Mouse (Mus musculus) kidney, embryonic 15.5 days (tissue): ENCODE results near the gene Leng8. TPM values are rescaled to one million over a fixed set of nuclear protein-coding genes. Genes with fewer than 3 reads are reported as not detected.
"Not testable (repeated sequence)": the region's sequence is repeated elsewhere in the genome, so short reads cannot be mapped to it uniquely, and the experiment has no call there.

Source experiments
- ATAC-seq: fragments of 200-750 bp; cut with Nextera tagmentation; replicated peaks from 2 replicates; pipeline ENCODE4 v1.8.0; 2017; ENCODE audit warnings: moderate TSS enrichment; ENCODE audit not compliant: low FRiP score
- H3K27ac ChIP-seq: fragments of 300-500 bp; sonication (generic); 2 replicates; pipeline ENCODE4 v1.5.1; 2015; ENCODE audit warnings: mild to moderate bottlenecking, inconsistent platforms
- H3K27me3 ChIP-seq: fragments of 300-500 bp; sonication (generic); 2 replicates; pipeline ENCODE4 v1.6.1; 2015; ENCODE audit warnings: inconsistent platforms
- H3K36me3 ChIP-seq: fragments of 300-500 bp; sonication (generic); 2 replicates; pipeline ENCODE4 v1.6.1; 2015; ENCODE audit warnings: inconsistent platforms
- H3K4me1 ChIP-seq: fragments of 300-500 bp; sonication (generic); 2 replicates; pipeline ENCODE4 v1.6.1; 2015; ENCODE audit warnings: inconsistent platforms
- H3K4me2 ChIP-seq: fragments of 300-500 bp; sonication (generic); 2 replicates; pipeline ENCODE4 v1.6.1; 2015; ENCODE audit warnings: moderate library complexity, mild to moderate bottlenecking, inconsistent platforms
- H3K4me3 ChIP-seq: fragments of 300-500 bp; sonication (generic); replicated peaks from 2 replicates; pipeline ENCODE4 v1.5.1; 2015; ENCODE audit warnings: mild to moderate bottlenecking, inconsistent platforms
- H3K9ac ChIP-seq: fragments of 300-500 bp; sonication (generic); 2 replicates; pipeline ENCODE4 v1.6.1; 2015; ENCODE audit warnings: mild to moderate bottlenecking, inconsistent platforms
- H3K9me3 ChIP-seq: fragments of 300-500 bp; sonication (generic); replicated peaks from 2 replicates; pipeline ENCODE4 v1.6.1; 2016; ENCODE audit warnings: inconsistent platforms
- WGBS: fragments of 180-500 bp; shearing (Covaris S2); methylation state at CpG from one replicate; pipeline ENCODE4 v1.1.7; 2015; ENCODE audit warnings: mixed read lengths; 5-methylcytosine and 5-hydroxymethylcytosine counted together
- polyA plus RNA-seq: library from polyadenylated mRNA; unstranded; fragments of >200 nt; fragmentation: Nextera tagmentation; extraction: Ambion mirVana; gene quantifications from 2 replicates; pipeline ENCODE4 v1.2.1, GENCODE M21; 2015

Leng8 gene
- polyA plus RNA-seq, 1 experiment from 2014 or later = 69.3 TPM

- H3K36me3 ChIP-seq = peaks cover 24% of the 10 kb centered on the region
- H3K9me3 ChIP-seq = no peaks in the 10 kb centered on the region
- no peak overlapping the region for H3K27ac ChIP-seq
- 0 out of 2 replicates have a peak, but pooled peaks have one; percentile 6 for ATAC-seq
- peaks cover 43% of the 10 kb centered on the region for H3K4me1 ChIP-seq
- peak overlapping the region; percentile 62 for H3K4me3 ChIP-seq
- H3K9ac ChIP-seq = no peak overlapping the region
- H3K27me3 ChIP-seq = peaks cover 20% of the 10 kb centered on the region
- peak overlapping the region; percentile 90 for H3K4me2 ChIP-seq
- 8% methylated on average over 14 of the region's 14 CpGs for WGBS
These were observed 14.0 kb downstream of the Leng8 start for GRCm38 (mm10) chr7:4150811-4151221.

- Histone ChIP-seq H3K27me3 (peaks cover 20% of the 10 kb centered on the region), H3K4me1 (peaks cover 43% of the 10 kb centered on the region), H3K9me3 (no peaks in the 10 kb centered on the region), H3K4me3 (peak overlapping the region; percentile 62), H3K4me2 (peak overlapping the region; percentile 90), H3K9ac (no peak overlapping the region), H3K27ac (no peak overlapping the region), H3K36me3 (peaks cover 20% of the 10 kb centered on the region)
- WGBS = 23% methylated on average over 22 of the region's 22 CpGs
- no peak for ATAC-seq
These were observed 14.4 kb downstream of the Leng8 start for GRCm38 (mm10) chr7:4151241-4151640.

- no peak for ATAC-seq
- Histone ChIP-seq H3K27ac (no peak overlapping the region), H3K9ac (no peak overlapping the region), H3K4me2 (no peak overlapping the region), H3K9me3 (no peaks in the 10 kb centered on the region), H3K27me3 (peaks cover 20% of the 10 kb centered on the region), H3K36me3 (no peaks in the 10 kb centered on the region), H3K4me3 (no peak overlapping the region), H3K4me1 (peaks cover 21% of the 10 kb centered on the region)
- 85% methylated on average over 5 of the region's 5 CpGs for WGBS
These were observed 17.5 kb downstream of the Leng8 start for GRCm38 (mm10) chr7:4154356-4154755.

- H3K27ac ChIP-seq = no peak overlapping the region
- no peak overlapping the region for H3K9ac ChIP-seq
- no peaks in the 10 kb centered on the region for H3K36me3 ChIP-seq
- H3K4me1 ChIP-seq = peaks cover 18% of the 10 kb centered on the region
- no peak for ATAC-seq
- H3K27me3 ChIP-seq = peaks cover 20% of the 10 kb centered on the region
- H3K4me2 ChIP-seq = no peak overlapping the region
- no peak overlapping the region for H3K4me3 ChIP-seq
- 57% methylated on average over 4 of the region's 4 CpGs for WGBS
- H3K9me3 ChIP-seq = no peaks in the 10 kb centered on the region
These were observed 18.1 kb downstream of the Leng8 start for GRCm38 (mm10) chr7:4154976-4155375.

GRCm38 (mm10) chr7:4161596-4161995 lies 24.8 kb downstream of the Leng8 start:
- WGBS = 96% methylated on average over 4 of the region's 4 CpGs

GRCm38 (mm10) chr7:4163571-4164072 lies 26.8 kb downstream of the Leng8 start:
- Histone ChIP-seq H3K4me3 (peak overlapping the region; percentile 59), H3K4me1 (peaks cover 27% of the 10 kb centered on the region), H3K9me3 (no peaks in the 10 kb centered on the region), H3K9ac (peak overlapping the region; percentile 54), H3K27me3 (no peaks in the 10 kb centered on the region), H3K36me3 (no peaks in the 10 kb centered on the region), H3K4me2 (peak overlapping the region; percentile 80), H3K27ac (peak overlapping the region; percentile 92)
- WGBS = 0% methylated on average over 11 of the region's 11 CpGs
- ATAC-seq = peak; percentile 60

More at GRCm38 (mm10) chr7:4161596-4161995, 24.8 kb downstream of the Leng8 start:
- not testable (repeated sequence) for H3K36me3 ChIP-seq, H3K4me2 ChIP-seq, H3K9ac ChIP-seq, H3K27ac ChIP-seq, H3K27me3 ChIP-seq, H3K4me3 ChIP-seq, H3K9me3 ChIP-seq, ATAC-seq
- peaks cover 22% of the 10 kb centered on the region for H3K4me1 ChIP-seq

- H3K4me3 ChIP-seq = peak within 1 kb of the TSS; percentile 59
- peak; percentile 94 for ATAC-seq
- H3K36me3 ChIP-seq = no peaks in the 10 kb centered on the region
- no peaks in the 10 kb centered on the region for H3K9me3 ChIP-seq
- peaks cover 27% of the 10 kb centered on the region for H3K4me1 ChIP-seq
- under 1% methylated on average over 19 of the region's 20 CpGs for WGBS
- no peaks in the 10 kb centered on the region for H3K27me3 ChIP-seq
- peak within 1 kb of the TSS; percentile 54 for H3K9ac ChIP-seq
- peak within 1 kb of the TSS; percentile 80 for H3K4me2 ChIP-seq
- H3K27ac ChIP-seq = peak within 1 kb of the TSS; percentile 92
These were observed 27.5 kb downstream of the Leng8 start, which contains the start of gene Cdc42ep5 for GRCm38 (mm10) chr7:4164090-4164910. Cdc42ep5 (minus strand) TSS chr7:4164860.

GRCm38 (mm10) chr7:4165286-4165685 lies 28.4 kb downstream of the Leng8 start:
- Histone ChIP-seq H3K9me3 (no peaks in the 10 kb centered on the region), H3K4me2 (peak overlapping the region; percentile 80), H3K9ac (0 out of 2 replicates have a peak overlapping the region, but pooled peaks have one; percentile 1), H3K27me3 (no peaks in the 10 kb centered on the region), H3K4me3 (peak overlapping the region; percentile 59; the same call in 1 of the 2 replicates), H3K36me3 (no peaks in the 10 kb centered on the region), H3K27ac (peak overlapping the region; percentile 92), H3K4me1 (peaks cover 27% of the 10 kb centered on the region)
- 16% methylated on average over 3 of the region's 3 CpGs for WGBS
- peak; percentile 6; the same call in 1 of the 2 replicates for ATAC-seq

GRCm38 (mm10) chr7:4167098-4167497 lies 30.3 kb downstream of the Leng8 start:
- Histone ChIP-seq H3K27ac (no peak overlapping the region), H3K4me2 (no peak overlapping the region)
- no peak for ATAC-seq

GRCm38 (mm10) chr7:4170193-4170938 lies 33.5 kb downstream of the Leng8 start:
- H3K4me1 ChIP-seq = peaks cover 8% of the 10 kb centered on the region
- no peak for ATAC-seq
- 78% methylated on average over 6 of the region's 6 CpGs for WGBS
- no peak overlapping the region for H3K4me2 ChIP-seq
- no peak overlapping the region for H3K9ac ChIP-seq
- no peaks in the 10 kb centered on the region for H3K9me3 ChIP-seq
- no peaks in the 10 kb centered on the region for H3K27me3 ChIP-seq
- H3K4me3 ChIP-seq = no peak overlapping the region
- no peaks in the 10 kb centered on the region for H3K36me3 ChIP-seq
- H3K27ac ChIP-seq = no peak overlapping the region

More at GRCm38 (mm10) chr7:4167098-4167497, 30.3 kb downstream of the Leng8 start:
- H3K36me3 ChIP-seq = no peaks in the 10 kb centered on the region
- H3K9me3 ChIP-seq = no peaks in the 10 kb centered on the region
- H3K9ac ChIP-seq = no peak overlapping the region
- H3K4me3 ChIP-seq = no peak overlapping the region
- no peaks in the 10 kb centered on the region for H3K27me3 ChIP-seq
- H3K4me1 ChIP-seq = peaks cover 27% of the 10 kb centered on the region

- H3K27me3 ChIP-seq = no peaks in the 10 kb centered on the region
- H3K4me1 ChIP-seq = no peaks in the 10 kb centered on the region
- no peaks in the 10 kb centered on the region for H3K36me3 ChIP-seq
- no peak overlapping the region for H3K9ac ChIP-seq
- WGBS = 38% methylated on average over 3 of the region's 3 CpGs
- no peak overlapping the region for H3K27ac ChIP-seq
- no peak overlapping the region for H3K4me3 ChIP-seq
- H3K9me3 ChIP-seq = no peaks in the 10 kb centered on the region
- ATAC-seq = no peak
- H3K4me2 ChIP-seq = no peak overlapping the region
These were observed 41.6 kb downstream of the Leng8 start for GRCm38 (mm10) chr7:4178438-4178837.
